Mouse (Mus musculus) hindbrain, embryonic 14.5 days (tissue): ENCODE measurements around the gene Pbld1. TPM values are rescaled to one million over a fixed set of nuclear protein-coding genes. Genes with fewer than 3 reads are reported as not detected.

Source experiments
- ATAC-seq: fragments of 200-750 bp; cut with Nextera tagmentation; 2 replicates; pipeline ENCODE4 v1.8.0; 2017; ENCODE audit warnings: moderate number of reproducible peaks, mild to moderate bottlenecking, moderate TSS enrichment, moderate library complexity; ENCODE audit not compliant: low FRiP score
- DNase-seq: peaks from one replicate; pipeline ENCODE4 v3.0.0-alpha.2; 2015; ENCODE audit warnings: low spot score
- H3K27ac ChIP-seq: fragments of 300-500 bp; sonication (generic); 2 replicates; pipeline ENCODE4 v1.5.1; 2014; ENCODE audit warnings: mild to moderate bottlenecking, moderate library complexity
- H3K27me3 ChIP-seq: fragments of 300-500 bp; sonication (generic); 2 replicates; pipeline ENCODE4 v1.6.1; 2014; ENCODE audit warnings: mild to moderate bottlenecking, low read length, mixed read lengths; ENCODE audit not compliant: control insufficient read depth, insufficient read depth
- H3K36me3 ChIP-seq: fragments of 300-500 bp; sonication (generic); replicated peaks from 2 replicates; pipeline ENCODE4 v1.6.1; 2014; ENCODE audit not compliant: control insufficient read depth, insufficient read depth
- H3K4me1 ChIP-seq: fragments of 300-500 bp; sonication (generic); replicated peaks from 2 replicates; pipeline ENCODE4 v1.6.1; 2014; ENCODE audit warnings: antibody characterized with exemption, low read length, mixed read lengths; ENCODE audit not compliant: control insufficient read depth, insufficient read depth
- H3K4me2 ChIP-seq: fragments of 300-500 bp; sonication (generic); replicated peaks from 2 replicates; pipeline ENCODE4 v1.6.1; 2014; ENCODE audit warnings: mild to moderate bottlenecking, moderate library complexity
- H3K4me3 ChIP-seq: fragments of 300-500 bp; sonication (generic); replicated peaks from 2 replicates; pipeline ENCODE4 v1.5.1; 2014; ENCODE audit warnings: mild to moderate bottlenecking, low read length
- H3K9ac ChIP-seq: fragments of 300-500 bp; sonication (generic); 2 replicates; pipeline ENCODE4 v1.6.1; 2014
- H3K9me3 ChIP-seq: fragments of 300-500 bp; sonication (generic); 2 replicates; pipeline ENCODE4 v1.6.1; 2016; ENCODE audit warnings: low read length; ENCODE audit not compliant: control insufficient read depth
- WGBS: fragments of 180-500 bp; shearing (Covaris S2); extraction: QIAGEN DNeasy Blood & Tissue Kit; methylation state at CpG from one replicate; pipeline ENCODE4 v1.1.7; 2014; 5-methylcytosine and 5-hydroxymethylcytosine counted together
- polyA plus RNA-seq: library from polyadenylated mRNA; unstranded; fragments of >200 nt; fragmentation: Nextera tagmentation; extraction: Ambion mirVana; gene quantifications from 2 replicates; pipeline ENCODE4 v1.2.1, GENCODE M21; 2014

Pbld1 gene
- polyA plus RNA-seq, 1 experiment from 2014 or later = 0.75 TPM

GRCm38 (mm10) chr10:63032267-63032666, 27.7 kb upstream of the Pbld1 start:
- H3K36me3 ChIP-seq = no peaks in the 10 kb centered on the region
- H3K9me3 ChIP-seq = no peaks in the 10 kb centered on the region
- H3K9ac ChIP-seq = no peak overlapping the region
- no peak overlapping the region for H3K27ac ChIP-seq
- no peak overlapping the region for H3K4me2 ChIP-seq
- H3K4me3 ChIP-seq = no peak overlapping the region
- DNase-seq (no peak), ATAC-seq (no peak)
- no peaks in the 10 kb centered on the region for H3K27me3 ChIP-seq
- 86% methylated on average over 3 of the region's 3 CpGs for WGBS
- H3K4me1 ChIP-seq = peaks cover 2% of the 10 kb centered on the region

- Histone ChIP-seq H3K9ac (no peak overlapping the region), H3K27ac (no peak overlapping the region), H3K9me3 (no peaks in the 10 kb centered on the region), H3K36me3 (no peaks in the 10 kb centered on the region), H3K4me3 (no peak overlapping the region), H3K4me1 (no peaks in the 10 kb centered on the region; the same call in 1 of the 2 replicates), H3K27me3 (no peaks in the 10 kb centered on the region), H3K4me2 (no peak overlapping the region)
- DNase-seq = no peak
- WGBS = 64% methylated on average over 3 of the region's 3 CpGs
- ATAC-seq = no peak
Measured at GRCm38 (mm10) chr10:63032956-63033355, 27.0 kb upstream of the Pbld1 start.

GRCm38 (mm10) chr10:63038571-63039320, 21.2 kb upstream of the Pbld1 start:
- no peaks in the 10 kb centered on the region for H3K27me3 ChIP-seq
- no peak for ATAC-seq
- H3K4me1 ChIP-seq = no peaks in the 10 kb centered on the region
- H3K9ac ChIP-seq = no peak overlapping the region
- WGBS = 62% methylated on average over 13 of the region's 14 CpGs
- no peaks in the 10 kb centered on the region for H3K36me3 ChIP-seq
- no peak for DNase-seq
- no peak overlapping the region for H3K27ac ChIP-seq
- no peaks in the 10 kb centered on the region for H3K9me3 ChIP-seq
- no peak overlapping the region for H3K4me2 ChIP-seq
- H3K4me3 ChIP-seq = no peak overlapping the region

GRCm38 (mm10) chr10:63039867-63040628, 19.9 kb upstream of the Pbld1 start:
- Histone ChIP-seq H3K36me3 (no peaks in the 10 kb centered on the region), H3K27me3 (no peaks in the 10 kb centered on the region), H3K9me3 (no peaks in the 10 kb centered on the region), H3K4me1 (no peaks in the 10 kb centered on the region), H3K27ac (no peak overlapping the region), H3K4me3 (no peak overlapping the region), H3K4me2 (no peak overlapping the region), H3K9ac (no peak overlapping the region)
- ATAC-seq = no peak
- no peak for DNase-seq
- WGBS = 85% methylated on average over 5 of the region's 5 CpGs

GRCm38 (mm10) chr10:63043154-63043553, 16.8 kb upstream of the Pbld1 start:
- Histone ChIP-seq H3K4me2 (no peak overlapping the region), H3K4me3 (no peak overlapping the region), H3K27ac (no peak overlapping the region), H3K9ac (no peak overlapping the region), H3K4me1 (no peaks in the 10 kb centered on the region), H3K27me3 (no peaks in the 10 kb centered on the region), H3K9me3 (no peaks in the 10 kb centered on the region), H3K36me3 (no peaks in the 10 kb centered on the region)
- WGBS = 71% methylated on average over 3 of the region's 3 CpGs
- DNase-seq = peak; percentile 44
- no peak for ATAC-seq

GRCm38 (mm10) chr10:63047751-63048150, 12.2 kb upstream of the Pbld1 start:
- H3K4me2 ChIP-seq = no peak overlapping the region
- H3K4me3 ChIP-seq = no peak overlapping the region
- no peaks in the 10 kb centered on the region for H3K4me1 ChIP-seq
- no peak overlapping the region for H3K9ac ChIP-seq
- DNase-seq (no peak), ATAC-seq (no peak)
- no peaks in the 10 kb centered on the region for H3K36me3 ChIP-seq
- no peak overlapping the region for H3K27ac ChIP-seq
- no peaks in the 10 kb centered on the region for H3K27me3 ChIP-seq
- H3K9me3 ChIP-seq = no peaks in the 10 kb centered on the region
- WGBS = 94% methylated on average over 8 of the region's 8 CpGs

- no peak for DNase-seq
- Histone ChIP-seq H3K4me3 (no peak overlapping the region), H3K4me1 (no peaks in the 10 kb centered on the region), H3K4me2 (no peak overlapping the region), H3K36me3 (no peaks in the 10 kb centered on the region), H3K27me3 (no peaks in the 10 kb centered on the region), H3K9ac (no peak overlapping the region), H3K9me3 (no peaks in the 10 kb centered on the region), H3K27ac (no peak overlapping the region)
- 86% methylated on average over 2 of the region's 2 CpGs for WGBS
- no peak for ATAC-seq
Measured at GRCm38 (mm10) chr10:63049106-63049505, 10.9 kb upstream of the Pbld1 start.

GRCm38 (mm10) chr10:63051267-63051666, 8.7 kb upstream of the Pbld1 start:
- Histone ChIP-seq H3K4me2 (no peak overlapping the region), H3K27me3 (no peaks in the 10 kb centered on the region), H3K27ac (no peak overlapping the region), H3K9me3 (no peaks in the 10 kb centered on the region), H3K4me1 (no peaks in the 10 kb centered on the region), H3K4me3 (no peak overlapping the region), H3K9ac (no peak overlapping the region), H3K36me3 (no peaks in the 10 kb centered on the region)
- DNase-seq = no peak
- WGBS = 75% methylated on average over 7 of the region's 7 CpGs
- no peak for ATAC-seq

GRCm38 (mm10) chr10:63052011-63052410, 8.0 kb upstream of the Pbld1 start:
- Histone ChIP-seq H3K4me3 (no peak overlapping the region), H3K9ac (no peak overlapping the region), H3K36me3 (no peaks in the 10 kb centered on the region), H3K27me3 (no peaks in the 10 kb centered on the region), H3K9me3 (no peaks in the 10 kb centered on the region), H3K4me2 (no peak overlapping the region), H3K4me1 (no peaks in the 10 kb centered on the region), H3K27ac (no peak overlapping the region)
- ATAC-seq = no peak
- no peak for DNase-seq
- 80% methylated on average over 6 of the region's 6 CpGs for WGBS
